In genomic region chr4:57129718-57130515, GRCm38 (mm10) we compare ENCODE assay signal across 10 mouse cellular contexts. TPM values are rescaled to one million over a fixed set of nuclear protein-coding genes. Genes with fewer than 3 reads are reported as not detected.
DNase-seq lines count a peak whose midpoint lies in the region; ATAC-seq and TF ChIP-seq lines count a peak whose summit lies in the region.
"Had no signal": no experiment of that assay in that cellular context is flagged by ENCODE, and none has a peak within 500 bp of the region (broad histone marks: within the 10 kb centered on the region; RNA-seq: fewer than 3 reads in every experiment).

No protein-coding gene starts in this region.

- WGBS in lung, embryonic 15.5 days = 49% methylated on average over 11 of the region's 11 CpGs
- 55% methylated on average over 11 of the region's 11 CpGs for WGBS in lung, adult 2 months
- 39% methylated on average over 11 of the region's 11 CpGs for WGBS in intestine, embryonic 16.5 days
- 45% methylated on average over 11 of the region's 11 CpGs for WGBS in stomach, embryonic 16.5 days

- H3K36me3 ChIP-seq in lung, embryonic 15.5 days = no peaks in the 10 kb centered on the region
- no peaks in the 10 kb centered on the region for H3K36me3 ChIP-seq in intestine, embryonic 16.5 days (ENCODE audit: control insufficient read depth, insufficient read depth, low read length)
- no peaks in the 10 kb centered on the region for H3K36me3 ChIP-seq in stomach, embryonic 16.5 days (ENCODE audit: control insufficient read depth, insufficient read depth, low read length)
- H3K36me3 ChIP-seq: midbrain, embryonic 10.5 days; neural tube, embryonic 15.5 days had no signal

- no peak for DNase-seq in lung, adult 2 months
- DNase-seq in kidney, postnatal 25 days = peak; percentile 60 to 64
- DNase-seq in thymus, postnatal 14 days = no peak
- no peak for DNase-seq in neural tube, embryonic 10.5 days (ENCODE audit: extremely low spot score, low spot score)
- DNase-seq: embryo, embryonic 11 days had no signal

- H3K4me1 ChIP-seq in lung, embryonic 15.5 days = peaks cover 3% of the 10 kb centered on the region; the same call in 1 of the 2 replicates
- no peaks in the 10 kb centered on the region for H3K4me1 ChIP-seq in lung, adult 2 months (ENCODE audit: control insufficient read depth, insufficient read depth, low read length)
- H3K4me1 ChIP-seq in intestine, embryonic 16.5 days (ENCODE audit: control insufficient read depth, insufficient read depth, low read length) = peaks cover 48% of the 10 kb centered on the region
- H3K4me1 ChIP-seq in stomach, embryonic 16.5 days (ENCODE audit: control insufficient read depth, insufficient read depth, low read length) = no peaks in the 10 kb centered on the region

- H3K27me3 ChIP-seq in lung, embryonic 15.5 days = no peaks in the 10 kb centered on the region; the same call in 1 of the 2 replicates
- no peaks in the 10 kb centered on the region for H3K27me3 ChIP-seq in intestine, embryonic 16.5 days (replicated peaks; ENCODE audit: control insufficient read depth, insufficient read depth, low read length)
- no peaks in the 10 kb centered on the region for H3K27me3 ChIP-seq in stomach, embryonic 16.5 days (ENCODE audit: control insufficient read depth, insufficient read depth, low read length)
- H3K27me3 ChIP-seq: neural tube, embryonic 15.5 days had no signal

- H3K4me3 ChIP-seq in lung, embryonic 15.5 days = no peak overlapping the region
- no peak overlapping the region for H3K4me3 ChIP-seq in lung, adult 2 months (replicated peaks; ENCODE audit: extremely low read depth, low read depth, low read length)
- H3K4me3 ChIP-seq in intestine, embryonic 16.5 days (ENCODE audit: low read length) = no peak overlapping the region
- H3K4me3 ChIP-seq in stomach, embryonic 16.5 days (replicated peaks; ENCODE audit: low read length) = no peak overlapping the region
- H3K4me3 ChIP-seq: midbrain, embryonic 10.5 days; neural tube, embryonic 15.5 days had no signal

- TF ChIP-seq POLR2A in lung, adult 2 months (IDR thresholded peaks at IDR 0.05; ENCODE audit: borderline replicate concordance, extremely low read depth, low read depth, low read length) = no peak

- no peak overlapping the region for H3K9ac ChIP-seq in lung, embryonic 15.5 days
- H3K9ac ChIP-seq in intestine, embryonic 16.5 days (ENCODE audit: low read depth, low read length) = no peak overlapping the region
- no peak overlapping the region for H3K9ac ChIP-seq in stomach, embryonic 16.5 days (ENCODE audit: low read length)
- H3K9ac ChIP-seq: neural tube, embryonic 15.5 days had no signal

- TF ChIP-seq CTCF in lung, adult 2 months (IDR thresholded peaks at IDR 0.05; ENCODE audit: insufficient read depth, low read length) = no peak

- peak; percentile 56; the same call in 1 of the 2 replicates for ATAC-seq in lung, embryonic 15.5 days (ENCODE audit: borderline replicate concordance, extremely low read depth, low FRiP score, low TSS enrichment)
- peak; percentile 91 for ATAC-seq in intestine, embryonic 16.5 days
- peak; percentile 77 for ATAC-seq in stomach, embryonic 16.5 days (ENCODE audit: insufficient read depth, low FRiP score)

- H3K27ac ChIP-seq in lung, embryonic 15.5 days = peak overlapping the region; percentile 56; the same call in 1 of the 2 replicates
- H3K27ac ChIP-seq in intestine, embryonic 16.5 days (ENCODE audit: low read length) = peak overlapping the region; percentile 93
- peak overlapping the region; percentile 67 for H3K27ac ChIP-seq in stomach, embryonic 16.5 days (ENCODE audit: low read length)
- H3K27ac ChIP-seq: midbrain, embryonic 10.5 days; neural tube, embryonic 15.5 days had no signal

- no peak overlapping the region for H3K4me2 ChIP-seq in lung, embryonic 15.5 days
- H3K4me2 ChIP-seq in intestine, embryonic 16.5 days (ENCODE audit: low read depth, low read length) = peak overlapping the region; percentile 35
- H3K4me2 ChIP-seq in stomach, embryonic 16.5 days (ENCODE audit: low read depth, low read length) = no peak overlapping the region
- H3K4me2 ChIP-seq: neural tube, embryonic 15.5 days had no signal

- H3K9me3 ChIP-seq in lung, embryonic 15.5 days = no peaks in the 10 kb centered on the region
- no peaks in the 10 kb centered on the region for H3K9me3 ChIP-seq in intestine, embryonic 16.5 days (ENCODE audit: control insufficient read depth, low read length)
- H3K9me3 ChIP-seq in stomach, embryonic 16.5 days (replicated peaks; ENCODE audit: control insufficient read depth, low read length) = no peaks in the 10 kb centered on the region
- H3K9me3 ChIP-seq: midbrain, embryonic 10.5 days; neural tube, embryonic 15.5 days had no signal

RNA-seq across cellular contexts. Expression of gene Epb41l4b, which starts 13.3 kb away (rescaled TPM):
- polyA plus RNA-seq in lung, embryonic 15.5 days (2015; fragmentation: Nextera tagmentation; extraction: Ambion mirVana) = 1.1 and 1.4 TPM in 2 replicates
- 23.8 and 28.9 TPM in 2 replicates for polyA plus RNA-seq in lung, adult 2 months (2012; rRNA removed)
- 13.9 and 16.6 TPM in 2 replicates for polyA plus RNA-seq in intestine, embryonic 16.5 days (2015; fragmentation: Nextera tagmentation; extraction: Ambion mirVana)
- polyA plus RNA-seq in stomach, embryonic 16.5 days (2015; fragmentation: Nextera tagmentation; extraction: Ambion mirVana) = 7.5 and 11.6 TPM in 2 replicates

Comparison
In these comparisons a context has a peak if more than half of its experiments do, and no peak if none do; other contexts are left out.
1. DNase-seq: peak in kidney, postnatal 25 days (2 of 2); none in lung, adult 2 months (single experiment), thymus, postnatal 14 days (single experiment) and neural tube, embryonic 10.5 days (single experiment).
2. Peak in every context shown above with its lines, with median percentiles within 50 percentile points of each other: ATAC-seq and H3K27ac ChIP-seq.